ENCODE assay signal across 8 mouse cellular contexts in genomic region chr2:54436736-54437500, GRCm38 (mm10). TPM values are rescaled to one million over a fixed set of nuclear protein-coding genes. Genes with fewer than 3 reads are reported as not detected.
DNase-seq lines count a peak whose midpoint lies in the region; ATAC-seq and TF ChIP-seq lines count a peak whose summit lies in the region.

No protein-coding gene starts in this region.

- no peak for TF ChIP-seq CTCF in intestine, postnatal 0 days (IDR thresholded peaks at IDR 0.05; ENCODE audit: low read depth)

- no peaks in the 10 kb centered on the region for H3K4me1 ChIP-seq in lung, embryonic 15.5 days
- H3K4me1 ChIP-seq in embryonic facial prominence, embryonic 12.5 days: no peaks in the 10 kb centered on the region
- H3K4me1 ChIP-seq in intestine, postnatal 0 days (replicated peaks; ENCODE audit: control insufficient read depth, insufficient read depth, low read length): no peaks in the 10 kb centered on the region
- peaks cover 26% of the 10 kb centered on the region for H3K4me1 ChIP-seq in midbrain, embryonic 10.5 days

- H3K4me3 ChIP-seq in lung, embryonic 15.5 days: peak overlapping the region; percentile 43
- peak overlapping the region; percentile 58 for H3K4me3 ChIP-seq in embryonic facial prominence, embryonic 12.5 days
- H3K4me3 ChIP-seq in intestine, postnatal 0 days (ENCODE audit: low read depth, low read length): peak overlapping the region; percentile 32
- peak overlapping the region; percentile 67 for H3K4me3 ChIP-seq in midbrain, embryonic 10.5 days

- peak overlapping the region; percentile 81 for H3K4me2 ChIP-seq in lung, embryonic 15.5 days
- peak overlapping the region; percentile 95 for H3K4me2 ChIP-seq in embryonic facial prominence, embryonic 12.5 days (replicated peaks)
- H3K4me2 ChIP-seq in intestine, postnatal 0 days (replicated peaks; ENCODE audit: low read depth): peak overlapping the region; percentile 58

- H3K9ac ChIP-seq in lung, embryonic 15.5 days: no peak overlapping the region
- peak overlapping the region; percentile 49 for H3K9ac ChIP-seq in embryonic facial prominence, embryonic 12.5 days
- no peak overlapping the region for H3K9ac ChIP-seq in intestine, postnatal 0 days (ENCODE audit: low read depth, low read length)

- peak; percentile 25; the same call in 1 of the 2 replicates for ATAC-seq in lung, embryonic 15.5 days (ENCODE audit: borderline replicate concordance, extremely low read depth, low FRiP score, low TSS enrichment)
- ATAC-seq in embryonic facial prominence, embryonic 12.5 days (ENCODE audit: insufficient number of reproducible peaks, insufficient read depth, low FRiP score, low TSS enrichment): peak; percentile 49; the same call in 1 of the 2 replicates
- ATAC-seq in intestine, postnatal 0 days: no peak
- ATAC-seq in erythroblast, adult 5-6 weeks (replicated peaks; ENCODE audit: low FRiP score, poor library complexity, severe bottlenecking): no peak

- no peaks in the 10 kb centered on the region for H3K36me3 ChIP-seq in lung, embryonic 15.5 days
- no peaks in the 10 kb centered on the region for H3K36me3 ChIP-seq in embryonic facial prominence, embryonic 12.5 days
- no peaks in the 10 kb centered on the region for H3K36me3 ChIP-seq in intestine, postnatal 0 days (ENCODE audit: control insufficient read depth, insufficient read depth)
- no peaks in the 10 kb centered on the region for H3K36me3 ChIP-seq in midbrain, embryonic 10.5 days

- 3% methylated on average over 30 of the region's 42 CpGs for WGBS in lung, embryonic 15.5 days
- WGBS in embryonic facial prominence, embryonic 12.5 days: 1% methylated on average over 37 of the region's 42 CpGs
- 2% methylated on average over 39 of the region's 42 CpGs for WGBS in intestine, postnatal 0 days
- WGBS in midbrain, embryonic 10.5 days: under 1% methylated on average over 41 of the region's 42 CpGs

- no peak for DNase-seq in lung, postnatal 25 days (ENCODE audit: low spot score)
- DNase-seq in midbrain, embryonic 10.5 days (ENCODE audit: low spot score): peak; percentile 58
- DNase-seq in telencephalon, adult 2 months (ENCODE audit: low read depth, low spot score): peak; percentile 59
- no peak for DNase-seq in lung, postnatal 14 days

- H3K9me3 ChIP-seq in lung, embryonic 15.5 days: no peaks in the 10 kb centered on the region
- H3K9me3 ChIP-seq in embryonic facial prominence, embryonic 12.5 days: no peaks in the 10 kb centered on the region
- H3K9me3 ChIP-seq in intestine, postnatal 0 days (ENCODE audit: control insufficient read depth): no peaks in the 10 kb centered on the region
- no peaks in the 10 kb centered on the region for H3K9me3 ChIP-seq in midbrain, embryonic 10.5 days (replicated peaks)

- peaks cover 37% of the 10 kb centered on the region for H3K27me3 ChIP-seq in lung, embryonic 15.5 days
- H3K27me3 ChIP-seq in embryonic facial prominence, embryonic 12.5 days: peaks cover 33% of the 10 kb centered on the region
- H3K27me3 ChIP-seq in intestine, postnatal 0 days (replicated peaks; ENCODE audit: control insufficient read depth, insufficient read depth, low read length): peaks cover 25% of the 10 kb centered on the region
- peaks cover 40% of the 10 kb centered on the region for H3K27me3 ChIP-seq in midbrain, embryonic 10.5 days (ENCODE audit: low read depth, poor library complexity, severe bottlenecking)

- H3K27ac ChIP-seq in lung, embryonic 15.5 days: no peak overlapping the region
- no peak overlapping the region for H3K27ac ChIP-seq in embryonic facial prominence, embryonic 12.5 days
- no peak overlapping the region for H3K27ac ChIP-seq in intestine, postnatal 0 days (ENCODE audit: low read depth, low read length)
- peak overlapping the region; percentile 83 for H3K27ac ChIP-seq in midbrain, embryonic 10.5 days (replicated peaks)

RNA-seq across cellular contexts. Expression of gene Galnt13, which starts 0.8 kb away (rescaled TPM):
- 0.09 and 0.21 TPM in 2 replicates for polyA plus RNA-seq in lung, embryonic 15.5 days (2015; fragmentation: Nextera tagmentation; extraction: Ambion mirVana)
- 2.6 and 2.7 TPM in 2 replicates for polyA plus RNA-seq in embryonic facial prominence, embryonic 12.5 days (2016; fragmentation: Nextera tagmentation; extraction: Ambion mirVana)
- 0.23 and 0.44 TPM in 2 replicates for polyA plus RNA-seq in intestine, postnatal 0 days (2015; fragmentation: Nextera tagmentation; extraction: Ambion mirVana)
- 2.2 and 2.7 TPM in 2 replicates for polyA plus RNA-seq in midbrain, embryonic 10.5 days (2016; fragmentation: Nextera tagmentation; extraction: Ambion mirVana)
- total RNA-seq in erythroblast, adult 5-6 weeks (2015; ENCODE audit: low replicate concordance): not detected in 2 replicates
- total RNA-seq in erythroblast, adult 5-6 weeks (2017; ENCODE audit: low replicate concordance): not detected in 2 replicates

Comparison
In these comparisons a context has a peak if more than half of its experiments do, and no peak if none do; other contexts are left out.
1. ATAC-seq: peak in lung, embryonic 15.5 days (single experiment) and embryonic facial prominence, embryonic 12.5 days (single experiment); none in intestine, postnatal 0 days (single experiment) and erythroblast, adult 5-6 weeks (single experiment).
2. DNase-seq: peak in midbrain, embryonic 10.5 days (single experiment) and telencephalon, adult 2 months (single experiment); none in lung, postnatal 25 days (single experiment) and lung, postnatal 14 days (single experiment).
3. Peak in every context shown above with its lines, with median percentiles within 50 percentile points of each other: H3K4me2 ChIP-seq and H3K4me3 ChIP-seq.